ENCODE assay signal across 7 mouse cellular contexts in genomic region chr10:120113482-120113881, GRCm38 (mm10). TPM values are rescaled to one million over a fixed set of nuclear protein-coding genes. Genes with fewer than 3 reads are reported as not detected.
DNase-seq lines count a peak whose midpoint lies in the region; ATAC-seq and TF ChIP-seq lines count a peak whose summit lies in the region.
"Not testable (repeated sequence)": the region's sequence is repeated elsewhere in the genome, so short reads cannot be mapped to it uniquely, and the experiment has no call there.

No protein-coding gene starts in this region.

- not testable (repeated sequence) for H3K27me3 ChIP-seq in forebrain, embryonic 14.5 days (replicated peaks; ENCODE audit: control insufficient read depth, insufficient read depth, low read length); heart, embryonic 15.5 days; intestine, embryonic 16.5 days (replicated peaks; ENCODE audit: control insufficient read depth, insufficient read depth, low read length); limb, embryonic 15.5 days; neural tube, embryonic 13.5 days

- peak overlapping the region; percentile 75 for H3K4me2 ChIP-seq in forebrain, embryonic 14.5 days (ENCODE audit: low read length)
- H3K4me2 ChIP-seq in heart, embryonic 15.5 days = peak overlapping the region; percentile 68
- peak overlapping the region; percentile 87 for H3K4me2 ChIP-seq in intestine, embryonic 16.5 days (ENCODE audit: low read depth, low read length)
- peak overlapping the region; percentile 73 for H3K4me2 ChIP-seq in limb, embryonic 15.5 days
- H3K4me2 ChIP-seq in neural tube, embryonic 13.5 days = peak overlapping the region; percentile 79

- H3K4me3 ChIP-seq in bone marrow macrophage, adult 2 months (ENCODE audit: insufficient read depth, low read length) = peak overlapping the region; percentile 70
- not testable (repeated sequence) for H3K4me3 ChIP-seq in forebrain, embryonic 14.5 days (ENCODE audit: low read depth, low read length)
- peak overlapping the region; percentile 72 for H3K4me3 ChIP-seq in heart, embryonic 15.5 days
- H3K4me3 ChIP-seq in intestine, embryonic 16.5 days (ENCODE audit: low read length) = peak overlapping the region; percentile 74
- peak overlapping the region; percentile 61 for H3K4me3 ChIP-seq in limb, embryonic 15.5 days
- peak overlapping the region; percentile 66 for H3K4me3 ChIP-seq in macrophage (ENCODE audit: inconsistent target)
- peak overlapping the region; percentile 73; the same call in 1 of the 2 replicates for H3K4me3 ChIP-seq in neural tube, embryonic 13.5 days

- H3K9me3 ChIP-seq in forebrain, embryonic 14.5 days (replicated peaks; ENCODE audit: control insufficient read depth, low read length); heart, embryonic 15.5 days (replicated peaks); intestine, embryonic 16.5 days (ENCODE audit: control insufficient read depth, low read length); limb, embryonic 15.5 days; neural tube, embryonic 13.5 days: not testable (repeated sequence)

- not testable (repeated sequence) for TF ChIP-seq POLR2A in bone marrow macrophage, adult 2 months (IDR thresholded peaks at IDR 0.05; ENCODE audit: borderline replicate concordance, low read depth, low read length)

- WGBS in forebrain, embryonic 14.5 days = 69% methylated on average over 9 of the region's 9 CpGs
- WGBS in heart, embryonic 15.5 days = 63% methylated on average over 9 of the region's 9 CpGs
- WGBS in intestine, embryonic 16.5 days = 66% methylated on average over 9 of the region's 9 CpGs
- WGBS in limb, embryonic 15.5 days = 72% methylated on average over 9 of the region's 9 CpGs
- 21% methylated on average over 7 of the region's 9 CpGs for WGBS in macrophage (ENCODE audit: missing documents)
- 69% methylated on average over 9 of the region's 9 CpGs for WGBS in neural tube, embryonic 13.5 days

- H3K79me2 ChIP-seq in macrophage (ENCODE audit: inconsistent target) = peaks cover 25% of the 10 kb centered on the region

- peak overlapping the region; percentile 81 for H3K27ac ChIP-seq in bone marrow macrophage, adult 2 months (ENCODE audit: insufficient read depth, low read depth, low read length)
- H3K27ac ChIP-seq in forebrain, embryonic 14.5 days (ENCODE audit: low read depth, low read length); intestine, embryonic 16.5 days (ENCODE audit: low read length); limb, embryonic 15.5 days; neural tube, embryonic 13.5 days (replicated peaks): not testable (repeated sequence)
- H3K27ac ChIP-seq in heart, embryonic 15.5 days = 0 out of 2 replicates have a peak overlapping the region, but pooled peaks have one; percentile 89
- peak overlapping the region; percentile 83 for H3K27ac ChIP-seq in macrophage

- H3K36me3 ChIP-seq in forebrain, embryonic 14.5 days (ENCODE audit: control insufficient read depth, insufficient read depth, low read length); heart, embryonic 15.5 days; intestine, embryonic 16.5 days (ENCODE audit: control insufficient read depth, insufficient read depth, low read length); limb, embryonic 15.5 days; macrophage (ENCODE audit: inconsistent target); neural tube, embryonic 13.5 days: not testable (repeated sequence)

- TF ChIP-seq CTCF in bone marrow macrophage, adult 2 months (IDR thresholded peaks at IDR 0.05; ENCODE audit: low read depth, low read length) = not testable (repeated sequence)

- H3K4me1 ChIP-seq in bone marrow macrophage, adult 2 months (ENCODE audit: control insufficient read depth, insufficient read depth, low read length); forebrain, embryonic 14.5 days (ENCODE audit: control insufficient read depth, insufficient read depth, low read length); heart, embryonic 15.5 days (replicated peaks); intestine, embryonic 16.5 days (ENCODE audit: control insufficient read depth, insufficient read depth, low read length); limb, embryonic 15.5 days: not testable (repeated sequence)
- H3K4me1 ChIP-seq in neural tube, embryonic 13.5 days (replicated peaks) = peaks cover 11% of the 10 kb centered on the region

- not testable (repeated sequence) for ATAC-seq in forebrain, embryonic 14.5 days; heart, embryonic 15.5 days (replicated peaks; ENCODE audit: insufficient number of reproducible peaks, insufficient read depth, low FRiP score, low read depth); intestine, embryonic 16.5 days; limb, embryonic 15.5 days (ENCODE audit: insufficient number of reproducible peaks, low FRiP score, low TSS enrichment, low read depth); neural tube, embryonic 13.5 days (ENCODE audit: low read depth)

- H3K9ac ChIP-seq in forebrain, embryonic 14.5 days (ENCODE audit: low read length); limb, embryonic 15.5 days; neural tube, embryonic 13.5 days: not testable (repeated sequence)
- H3K9ac ChIP-seq in heart, embryonic 15.5 days = 0 out of 2 replicates have a peak overlapping the region, but pooled peaks have one; percentile 16
- 0 out of 2 replicates have a peak overlapping the region, but pooled peaks have one; percentile 66 for H3K9ac ChIP-seq in intestine, embryonic 16.5 days (ENCODE audit: low read depth, low read length)

- not testable (repeated sequence) for DNase-seq in forebrain, embryonic 14.5 days (ENCODE audit: low spot score)

RNA-seq across cellular contexts. Expression of gene Helb, which starts 0.7 kb away (rescaled TPM):
- 22.9 and 28.3 TPM in 2 replicates for polyA plus RNA-seq in bone marrow macrophage, adult 2 months (2012; ENCODE audit: insufficient read depth, insufficient read length, missing spikeins)
- 2.6 and 3.3 TPM in 2 replicates for polyA plus RNA-seq in forebrain, embryonic 14.5 days (2014; fragmentation: Nextera tagmentation; extraction: Ambion mirVana)
- polyA plus RNA-seq in heart, embryonic 15.5 days (2015; fragmentation: Nextera tagmentation; extraction: Ambion mirVana) = 5.9 and 6.6 TPM in 2 replicates
- polyA plus RNA-seq in intestine, embryonic 16.5 days (2015; fragmentation: Nextera tagmentation; extraction: Ambion mirVana) = 4.1 and 4.2 TPM in 2 replicates
- 7.7 and 7.9 TPM in 2 replicates for polyA plus RNA-seq in limb, embryonic 15.5 days (2015; fragmentation: Nextera tagmentation; extraction: Ambion mirVana)
- 10 to 100 TPM in 18 of 26 experiments, 1 to 10 TPM in 8; 4.0 to 47.5 (median 19.6) TPM for total RNA-seq in macrophage (2018; cell fraction: chromatin; rRNA removed)
- 10 to 100 TPM in 14 of 26 experiments, 1 to 10 TPM in 12; 4.6 to 17.7 (median 10.3) TPM for total RNA-seq in macrophage (2018; cell fraction: cytosol; rRNA removed)
- 10 to 100 TPM in 16 of 26 experiments, 1 to 10 TPM in 10; 5.0 to 41.1 (median 16.6) TPM for total RNA-seq in macrophage (2018; cell fraction: nucleus; rRNA removed)
- 15.0 to 20.3 TPM (median 16.5 TPM) in 3 replicates for polyA plus RNA-seq in macrophage (2018)
- polyA plus RNA-seq in neural tube, embryonic 13.5 days (2015; fragmentation: Nextera tagmentation; extraction: Ambion mirVana) = 3.0 and 3.8 TPM in 2 replicates
